Mouse (Mus musculus): Measurements from ENCODE around the gene Ccl27a. TPM values are rescaled to one million over a fixed set of nuclear protein-coding genes. Genes with fewer than 3 reads are reported as not detected.

Gene Ccl27a
- polyA plus RNA-seq, 1 experiment from 2014 or later, result 119 TPM

GRCm38 (mm10) chr4:41754797-41755337 is 19.2 kb downstream of the Ccl27a start, which contains the start of gene Galt:
TSS of gene Galt (plus strand) at chr4:41755228.
- H3K27me3 ChIP-seq, result 0 out of 2 replicates have a peak, but pooled peaks cover 12% of the 10 kb centered on the region
- H3K9ac ChIP-seq, result peak within 1 kb of the TSS; percentile 62
- H3K36me3 ChIP-seq (replicated peaks), result no peaks in the 10 kb centered on the region
- peak; percentile 37 for ATAC-seq (ENCODE audit: low FRiP score)
- peak within 1 kb of the TSS; percentile 77 for H3K27ac ChIP-seq
- peak within 1 kb of the TSS; percentile 65 for H3K4me3 ChIP-seq (replicated peaks)
- H3K9me3 ChIP-seq, result no peaks in the 10 kb centered on the region
- H3K4me2 ChIP-seq, result peak within 1 kb of the TSS; percentile 86
- peaks cover 15% of the 10 kb centered on the region for H3K4me1 ChIP-seq
- 14% methylated on average over 14 of the region's 14 CpGs for WGBS

GRCm38 (mm10) chr4:41745021-41745420 is 29.0 kb downstream of the Ccl27a start:
- WGBS, result 93% methylated on average over 1 of the region's 1 CpGs
- H3K9me3 ChIP-seq, result peaks cover 17% of the 10 kb centered on the region
- H3K4me1 ChIP-seq, result peaks cover 13% of the 10 kb centered on the region
- no peaks in the 10 kb centered on the region for H3K36me3 ChIP-seq (replicated peaks)
- no peak overlapping the region for H3K9ac ChIP-seq
- no peak overlapping the region for H3K4me3 ChIP-seq (replicated peaks)
- H3K4me2 ChIP-seq, result no peak overlapping the region
- no peak for ATAC-seq (ENCODE audit: low FRiP score)
- H3K27me3 ChIP-seq, result no peaks in the 10 kb centered on the region
- H3K27ac ChIP-seq, result no peak overlapping the region

GRCm38 (mm10) chr4:41744131-41744530 is 29.9 kb downstream of the Ccl27a start:
- no peak overlapping the region for H3K4me2 ChIP-seq
- H3K4me1 ChIP-seq, result peaks cover 21% of the 10 kb centered on the region
- H3K36me3 ChIP-seq (replicated peaks), result peaks cover 2% of the 10 kb centered on the region
- H3K27ac ChIP-seq, result no peak overlapping the region
- H3K4me3 ChIP-seq (replicated peaks), result no peak overlapping the region
- H3K9me3 ChIP-seq, result peaks cover 17% of the 10 kb centered on the region
- H3K9ac ChIP-seq, result no peak overlapping the region
- no peak for ATAC-seq (ENCODE audit: low FRiP score)
- 75% methylated on average over 2 of the region's 2 CpGs for WGBS
- no peaks in the 10 kb centered on the region for H3K27me3 ChIP-seq

GRCm38 (mm10) chr4:41741158-41741560 is 32.9 kb downstream of the Ccl27a start:
- peaks cover 27% of the 10 kb centered on the region for H3K4me1 ChIP-seq
- H3K9ac ChIP-seq, result peak overlapping the region; percentile 79
- H3K27me3 ChIP-seq, result no peaks in the 10 kb centered on the region
- peak overlapping the region; percentile 91 for H3K4me2 ChIP-seq
- peaks cover 12% of the 10 kb centered on the region for H3K36me3 ChIP-seq (replicated peaks)
- H3K4me3 ChIP-seq (replicated peaks), result peak overlapping the region; percentile 73
- WGBS, result under 1% methylated on average over 27 of the region's 27 CpGs
- peaks cover 8% of the 10 kb centered on the region for H3K9me3 ChIP-seq
- peak overlapping the region; percentile 84 for H3K27ac ChIP-seq
- ATAC-seq (ENCODE audit: low FRiP score), result peak; percentile 96

GRCm38 (mm10) chr4:41740380-41741157 is 33.5 kb downstream of the Ccl27a start:
- Histone ChIP-seq H3K4me3 (replicated peaks) (peak overlapping the region; percentile 73), H3K9me3 (peaks cover 2% of the 10 kb centered on the region; the same call in 1 of the 2 replicates), H3K27me3 (no peaks in the 10 kb centered on the region), H3K4me2 (peak overlapping the region; percentile 91), H3K4me1 (peaks cover 27% of the 10 kb centered on the region), H3K27ac (peak overlapping the region; percentile 84), H3K9ac (peak overlapping the region; percentile 79), H3K36me3 (replicated peaks) (peaks cover 12% of the 10 kb centered on the region)
- ATAC-seq (ENCODE audit: low FRiP score), result peak; percentile 77
- WGBS, result under 1% methylated on average over 48 of the region's 48 CpGs

GRCm38 (mm10) chr4:41739260-41739659 is 34.8 kb downstream of the Ccl27a start:
- no peak for ATAC-seq (ENCODE audit: low FRiP score)
- Histone ChIP-seq H3K9me3 (no peaks in the 10 kb centered on the region), H3K27ac (no peak overlapping the region), H3K36me3 (replicated peaks) (peaks cover 12% of the 10 kb centered on the region), H3K4me1 (peaks cover 27% of the 10 kb centered on the region), H3K9ac (no peak overlapping the region), H3K27me3 (no peaks in the 10 kb centered on the region), H3K4me3 (replicated peaks) (no peak overlapping the region), H3K4me2 (no peak overlapping the region; the same call in 1 of the 2 replicates)
- 92% methylated on average over 13 of the region's 13 CpGs for WGBS

- H3K9me3 ChIP-seq, result no peaks in the 10 kb centered on the region
- WGBS, result 53% methylated on average over 1 of the region's 1 CpGs
- peaks cover 27% of the 10 kb centered on the region for H3K4me1 ChIP-seq
- H3K4me2 ChIP-seq, result no peak overlapping the region
- H3K36me3 ChIP-seq (replicated peaks), result peaks cover 12% of the 10 kb centered on the region
- peaks cover 10% of the 10 kb centered on the region for H3K27me3 ChIP-seq
- H3K9ac ChIP-seq, result no peak overlapping the region
- no peak overlapping the region for H3K27ac ChIP-seq
- H3K4me3 ChIP-seq (replicated peaks), result no peak overlapping the region
- no peak for ATAC-seq (ENCODE audit: low FRiP score)
Observed at GRCm38 (mm10) chr4:41738256-41738603, 35.8 kb downstream of the Ccl27a start.

- Histone ChIP-seq H3K4me1 (peaks cover 27% of the 10 kb centered on the region), H3K27ac (no peak overlapping the region), H3K4me3 (replicated peaks) (no peak overlapping the region), H3K36me3 (replicated peaks) (peaks cover 12% of the 10 kb centered on the region), H3K9me3 (no peaks in the 10 kb centered on the region), H3K4me2 (no peak overlapping the region), H3K9ac (no peak overlapping the region), H3K27me3 (peaks cover 15% of the 10 kb centered on the region)
- peak; percentile 54 for ATAC-seq (ENCODE audit: low FRiP score)
- WGBS, result 53% methylated on average over 8 of the region's 8 CpGs
Observed at GRCm38 (mm10) chr4:41737602-41738255, 36.3 kb downstream of the Ccl27a start.

GRCm38 (mm10) chr4:41731052-41731765 is 42.8 kb downstream of the Ccl27a start, which contains the start of gene Arid3c:
TSS of gene Arid3c (minus strand) at chr4:41731142.
- Histone ChIP-seq H3K4me2 (peak within 1 kb of the TSS; percentile 70), H3K4me3 (replicated peaks) (peak within 1 kb of the TSS; percentile 43), H3K36me3 (replicated peaks) (no peaks in the 10 kb centered on the region), H3K27me3 (peaks cover 75% of the 10 kb centered on the region), H3K9me3 (no peaks in the 10 kb centered on the region), H3K4me1 (peaks cover 26% of the 10 kb centered on the region), H3K27ac (no peak within 1 kb of the TSS), H3K9ac (peak within 1 kb of the TSS; percentile 40; the same call in 1 of the 2 replicates)
- ATAC-seq (ENCODE audit: low FRiP score), result no peak
- WGBS, result 2% methylated on average over 50 of the region's 50 CpGs

GRCm38 (mm10) chr4:41726826-41727621 is 47.0 kb downstream of the Ccl27a start:
- Histone ChIP-seq H3K4me3 (replicated peaks) (0 out of 2 replicates have a peak overlapping the region, but pooled peaks have one; percentile 3), H3K4me1 (peaks cover 46% of the 10 kb centered on the region), H3K27ac (peak overlapping the region; percentile 57), H3K9me3 (no peaks in the 10 kb centered on the region), H3K36me3 (replicated peaks) (no peaks in the 10 kb centered on the region), H3K4me2 (peak overlapping the region; percentile 47), H3K9ac (peak overlapping the region; percentile 29; the same call in 1 of the 2 replicates), H3K27me3 (peaks cover 81% of the 10 kb centered on the region)
- ATAC-seq (ENCODE audit: low FRiP score), result peak; percentile 41; the same call in 1 of the 2 replicates
- 3% methylated on average over 20 of the region's 20 CpGs for WGBS

GRCm38 (mm10) chr4:41722918-41723351 is 51.1 kb downstream of the Ccl27a start, which contains the start of gene Dctn3:
TSS of gene Dctn3 (minus strand) at chr4:41723170.
- Histone ChIP-seq H3K4me3 (replicated peaks) (peak within 1 kb of the TSS; percentile 64), H3K36me3 (replicated peaks) (peaks cover 28% of the 10 kb centered on the region), H3K9ac (peak within 1 kb of the TSS; percentile 74), H3K4me2 (peak within 1 kb of the TSS; percentile 88), H3K4me1 (peaks cover 42% of the 10 kb centered on the region), H3K27ac (peak within 1 kb of the TSS; percentile 0; the same call in 1 of the 2 replicates), H3K9me3 (no peaks in the 10 kb centered on the region), H3K27me3 (peaks cover 43% of the 10 kb centered on the region)
- peak; percentile 93 for ATAC-seq (ENCODE audit: low FRiP score)
- WGBS, result under 1% methylated on average over 27 of the region's 27 CpGs
